In the genomic region with DNA sequence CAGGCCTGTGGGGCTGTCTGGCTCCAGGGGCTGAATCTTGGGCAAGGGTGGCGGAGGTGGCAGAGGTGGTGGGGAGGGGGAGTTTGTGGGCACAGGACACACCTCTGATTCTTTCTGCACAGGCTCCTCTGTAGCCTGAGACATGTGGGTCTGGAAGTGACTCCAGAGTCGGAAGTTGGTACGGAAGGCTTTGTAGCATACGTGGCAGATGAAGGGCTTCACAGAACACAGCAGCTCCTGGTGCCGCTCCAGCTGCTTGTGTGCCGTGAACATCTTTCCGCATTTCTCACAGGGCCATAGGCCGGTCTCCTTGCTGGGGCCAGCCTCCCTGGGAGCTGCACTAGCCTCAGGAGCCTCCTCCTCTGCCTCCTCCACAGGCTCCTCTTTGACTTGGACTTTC, we compare ENCODE assay signal across 17 mouse cellular contexts.
"Had no signal": no experiment of that assay in that cellular context is flagged by ENCODE, and none has a peak within 500 bp of the region (broad histone marks: within the 10 kb centered on the region; RNA-seq: fewer than 3 reads in every experiment).

No protein-coding gene starts in this region.

- DNase-seq: retina, postnatal 1 day; right cerebral cortex, adult 18-20 months; right cerebral cortex, postnatal 14 days; right cerebral cortex, postnatal 25 days; right cerebral cortex, postnatal 4 days; spleen, adult 18-20 months; thymus, adult 18-20 months; thymus, adult 2 months; thymus, postnatal 14 days; thymus, postnatal 25 days; thymus, postnatal 36 days; thymus, postnatal 4 days had no signal

- H3K27ac ChIP-seq: neural tube, embryonic 12.5 days; neural tube, embryonic 13.5 days; neural tube, embryonic 15.5 days; stomach, embryonic 15.5 days; stomach, postnatal 0 days had no signal

- H3K27me3 ChIP-seq: neural tube, embryonic 12.5 days; neural tube, embryonic 13.5 days; neural tube, embryonic 15.5 days; stomach, embryonic 15.5 days had no signal

- H3K9me3 ChIP-seq: neural tube, embryonic 12.5 days; neural tube, embryonic 13.5 days; neural tube, embryonic 15.5 days; stomach, embryonic 15.5 days had no signal

- H3K4me3 ChIP-seq: neural tube, embryonic 12.5 days; neural tube, embryonic 13.5 days; neural tube, embryonic 15.5 days; stomach, embryonic 15.5 days had no signal

- H3K4me1 ChIP-seq: neural tube, embryonic 12.5 days; neural tube, embryonic 13.5 days; neural tube, embryonic 15.5 days; stomach, embryonic 15.5 days had no signal
